Mouse (Mus musculus) ES-Bruce4 (cell line): ENCODE results near the gene Shq1.

Experiments
- CTCF ChIP-seq: IDR thresholded peaks from one replicate; pipeline ENCODE4 v1.8.1; 2011; ENCODE audit warnings: low read depth, low read length
- EP300 ChIP-seq: IDR thresholded peaks from 2 replicates; pipeline ENCODE4 v1.6.1; 2011; ENCODE audit warnings: low read depth, low read length; ENCODE audit not compliant: insufficient read depth

DNA sequence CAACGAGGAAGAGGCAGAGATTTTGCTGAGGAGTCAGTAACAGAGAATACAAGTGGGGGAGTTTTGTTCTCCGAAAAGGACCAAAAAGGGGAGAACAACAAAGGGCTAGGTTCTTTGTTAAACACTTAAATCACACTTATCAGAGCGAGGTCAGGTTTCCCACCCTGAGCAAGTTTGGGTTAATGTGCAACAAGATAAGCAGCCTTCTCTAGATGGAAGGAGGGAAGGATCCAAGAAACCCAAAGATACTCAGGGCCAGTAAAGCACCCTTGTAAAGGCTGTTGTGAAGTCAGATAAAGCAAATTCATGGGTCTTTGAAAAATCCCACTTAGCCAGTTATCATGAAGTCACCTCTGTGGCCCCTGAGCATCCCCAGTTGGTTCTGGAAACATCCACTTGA is 42.7 kb downstream of the Shq1 start:
- no peak for TF ChIP-seq CTCF
- TF ChIP-seq EP300, result no peak
